Mouse (Mus musculus) neural tube, embryonic 13.5 days (tissue): ENCODE data around the gene Gtf2f1. TPM values are rescaled to one million over a fixed set of nuclear protein-coding genes. Genes with fewer than 3 reads are reported as not detected.
A peak's percentile ranks its signal among the peaks of the same experiment; 100 is the strongest.

ENCODE experiments used
- ATAC-seq: fragments of 200-750 bp; cut with Nextera tagmentation; 2 replicates; pipeline ENCODE4 v1.8.0; 2017; ENCODE audit warnings: low read depth, mild to moderate bottlenecking, moderate TSS enrichment, moderate library complexity
- H3K27ac ChIP-seq: fragments of 300-500 bp; sonication (generic); replicated peaks from 2 replicates; pipeline ENCODE4 v1.5.1; 2015; ENCODE audit warnings: moderate library complexity, mild to moderate bottlenecking, inconsistent platforms
- H3K27me3 ChIP-seq: fragments of 300-500 bp; sonication (generic); 2 replicates; pipeline ENCODE4 v1.6.1; 2015; ENCODE audit warnings: mild to moderate bottlenecking, inconsistent platforms
- H3K36me3 ChIP-seq: fragments of 300-500 bp; sonication (generic); 2 replicates; pipeline ENCODE4 v1.6.1; 2015; ENCODE audit warnings: mild to moderate bottlenecking, inconsistent platforms
- H3K4me1 ChIP-seq: fragments of 300-500 bp; sonication (generic); replicated peaks from 2 replicates; pipeline ENCODE4 v1.6.1; 2015; ENCODE audit warnings: inconsistent platforms
- H3K4me2 ChIP-seq: fragments of 300-500 bp; sonication (generic); 2 replicates; pipeline ENCODE4 v1.6.1; 2015; ENCODE audit warnings: inconsistent platforms, mild to moderate bottlenecking, moderate library complexity
- H3K4me3 ChIP-seq: fragments of 300-500 bp; sonication (generic); 2 replicates; pipeline ENCODE4 v1.5.1; 2015; ENCODE audit warnings: mild to moderate bottlenecking, inconsistent platforms
- H3K9ac ChIP-seq: fragments of 300-500 bp; sonication (generic); 2 replicates; pipeline ENCODE4 v1.6.1; 2015; ENCODE audit warnings: moderate library complexity, mild to moderate bottlenecking, inconsistent platforms
- H3K9me3 ChIP-seq: fragments of 300-500 bp; sonication (generic); 2 replicates; pipeline ENCODE4 v1.6.1; 2016; ENCODE audit warnings: inconsistent platforms
- WGBS: fragments of 180-500 bp; shearing (Covaris S2); methylation state at CpG from one replicate; pipeline ENCODE4 v1.1.7; 2015; 5-methylcytosine and 5-hydroxymethylcytosine counted together
- polyA plus RNA-seq: library from polyadenylated mRNA; unstranded; fragments of >200 nt; fragmentation: Nextera tagmentation; extraction: Ambion mirVana; gene quantifications from 2 replicates; pipeline ENCODE4 v1.2.1, GENCODE M21; 2015

Gene Gtf2f1
- polyA plus RNA-seq, 1 experiment from 2014 or later, result 72.9 TPM

GRCm38 (mm10) chr17:56999968-57000609 is 11.0 kb downstream of the Gtf2f1 start, which contains the start of gene Pspn:
Gene Pspn, minus strand, starts transcription at chr17:57000018.
- H3K9me3 ChIP-seq, result no peaks in the 10 kb centered on the region
- H3K4me1 ChIP-seq, result peaks cover 14% of the 10 kb centered on the region
- no peak within 1 kb of the TSS for H3K4me2 ChIP-seq
- no peaks in the 10 kb centered on the region for H3K27me3 ChIP-seq
- peaks cover 73% of the 10 kb centered on the region for H3K36me3 ChIP-seq
- H3K27ac ChIP-seq, result no peak within 1 kb of the TSS
- WGBS, result 92% methylated on average over 9 of the region's 9 CpGs
- no peak for ATAC-seq
- H3K4me3 ChIP-seq, result no peak within 1 kb of the TSS
- H3K9ac ChIP-seq, result no peak within 1 kb of the TSS

- H3K4me1 ChIP-seq, result peaks cover 14% of the 10 kb centered on the region
- H3K27me3 ChIP-seq, result no peaks in the 10 kb centered on the region
- H3K9ac ChIP-seq, result no peak overlapping the region
- H3K4me2 ChIP-seq, result no peak overlapping the region
- H3K4me3 ChIP-seq, result no peak overlapping the region
- peaks cover 73% of the 10 kb centered on the region for H3K36me3 ChIP-seq
- H3K9me3 ChIP-seq, result no peaks in the 10 kb centered on the region
- H3K27ac ChIP-seq, result no peak overlapping the region
- WGBS, result 92% methylated on average over 9 of the region's 9 CpGs
- ATAC-seq, result no peak
Measured at GRCm38 (mm10) chr17:56999414-56999813, 11.7 kb downstream of the Gtf2f1 start.

- Histone ChIP-seq H3K36me3 (peaks cover 73% of the 10 kb centered on the region), H3K4me3 (peak within 1 kb of the TSS; percentile 75), H3K4me1 (peaks cover 20% of the 10 kb centered on the region), H3K9ac (peak within 1 kb of the TSS; percentile 77), H3K4me2 (peak within 1 kb of the TSS; percentile 70), H3K9me3 (no peaks in the 10 kb centered on the region), H3K27ac (peak within 1 kb of the TSS; percentile 89), H3K27me3 (no peaks in the 10 kb centered on the region)
- under 1% methylated on average over 38 of the region's 38 CpGs for WGBS
- peak; percentile 98 for ATAC-seq
Measured at GRCm38 (mm10) chr17:56997029-56997667, 13.9 kb downstream of the Gtf2f1 start, which contains the start of gene Alkbh7. Gene Alkbh7, plus strand, starts transcription at chr17:56997339.

- no peaks in the 10 kb centered on the region for H3K9me3 ChIP-seq
- ATAC-seq, result no peak
- H3K36me3 ChIP-seq, result peaks cover 75% of the 10 kb centered on the region
- WGBS, result 70% methylated on average over 2 of the region's 2 CpGs
- no peak overlapping the region for H3K27ac ChIP-seq
- H3K9ac ChIP-seq, result no peak overlapping the region
- H3K4me1 ChIP-seq, result peaks cover 27% of the 10 kb centered on the region
- peak overlapping the region; percentile 70 for H3K4me2 ChIP-seq
- H3K4me3 ChIP-seq, result peak overlapping the region; percentile 75
- H3K27me3 ChIP-seq, result no peaks in the 10 kb centered on the region
Measured at GRCm38 (mm10) chr17:56996506-56996905, 14.6 kb downstream of the Gtf2f1 start.

GRCm38 (mm10) chr17:56995046-56995445 is 16.0 kb downstream of the Gtf2f1 start:
- Histone ChIP-seq H3K4me2 (no peak overlapping the region), H3K9me3 (no peaks in the 10 kb centered on the region), H3K36me3 (peaks cover 66% of the 10 kb centered on the region), H3K27ac (no peak overlapping the region), H3K4me3 (no peak overlapping the region), H3K27me3 (no peaks in the 10 kb centered on the region), H3K4me1 (peaks cover 36% of the 10 kb centered on the region), H3K9ac (no peak overlapping the region)
- WGBS, result 92% methylated on average over 8 of the region's 8 CpGs
- no peak for ATAC-seq

GRCm38 (mm10) chr17:56990966-56991365 is 20.1 kb downstream of the Gtf2f1 start:
- H3K36me3 ChIP-seq, result peaks cover 44% of the 10 kb centered on the region
- H3K4me2 ChIP-seq, result peak overlapping the region; percentile 83
- peak overlapping the region; percentile 64 for H3K4me3 ChIP-seq
- no peaks in the 10 kb centered on the region for H3K9me3 ChIP-seq
- no peaks in the 10 kb centered on the region for H3K27me3 ChIP-seq
- no peak for ATAC-seq
- WGBS, result 81% methylated on average over 2 of the region's 2 CpGs
- 0 out of 2 replicates have a peak overlapping the region, but pooled peaks have one; percentile 86 for H3K27ac ChIP-seq
- H3K9ac ChIP-seq, result peak overlapping the region; percentile 80
- H3K4me1 ChIP-seq, result peaks cover 22% of the 10 kb centered on the region

GRCm38 (mm10) chr17:56990115-56990746 is 20.9 kb downstream of the Gtf2f1 start, which contains the start of gene Clpp:
Gene Clpp, plus strand, starts transcription at chr17:56990305.
- H3K27ac ChIP-seq, result peak within 1 kb of the TSS; percentile 86
- peak; percentile 97 for ATAC-seq
- H3K4me1 ChIP-seq, result peaks cover 22% of the 10 kb centered on the region
- H3K27me3 ChIP-seq, result no peaks in the 10 kb centered on the region
- WGBS, result under 1% methylated on average over 52 of the region's 52 CpGs
- H3K36me3 ChIP-seq, result peaks cover 37% of the 10 kb centered on the region
- no peaks in the 10 kb centered on the region for H3K9me3 ChIP-seq
- H3K4me2 ChIP-seq, result peak within 1 kb of the TSS; percentile 83
- peak within 1 kb of the TSS; percentile 64 for H3K4me3 ChIP-seq
- H3K9ac ChIP-seq, result peak within 1 kb of the TSS; percentile 80

GRCm38 (mm10) chr17:56989467-56990114 is 21.5 kb downstream of the Gtf2f1 start:
- Histone ChIP-seq H3K4me3 (peak overlapping the region; percentile 64), H3K27me3 (no peaks in the 10 kb centered on the region), H3K9me3 (no peaks in the 10 kb centered on the region), H3K36me3 (peaks cover 30% of the 10 kb centered on the region), H3K27ac (peak overlapping the region; percentile 86), H3K9ac (peak overlapping the region; percentile 80), H3K4me1 (peaks cover 22% of the 10 kb centered on the region), H3K4me2 (peak overlapping the region; percentile 83)
- peak; percentile 94 for ATAC-seq
- WGBS, result 3% methylated on average over 25 of the region's 25 CpGs

- peak overlapping the region; percentile 86 for H3K27ac ChIP-seq
- peaks cover 22% of the 10 kb centered on the region for H3K4me1 ChIP-seq
- ATAC-seq, result no peak
- WGBS, result 77% methylated on average over 7 of the region's 7 CpGs
- no peaks in the 10 kb centered on the region for H3K9me3 ChIP-seq
- H3K36me3 ChIP-seq, result peaks cover 24% of the 10 kb centered on the region
- peak overlapping the region; percentile 80 for H3K9ac ChIP-seq
- H3K4me2 ChIP-seq, result peak overlapping the region; percentile 83
- H3K27me3 ChIP-seq, result no peaks in the 10 kb centered on the region
- H3K4me3 ChIP-seq, result peak overlapping the region; percentile 64
Measured at GRCm38 (mm10) chr17:56988921-56989430, 22.1 kb downstream of the Gtf2f1 start.

GRCm38 (mm10) chr17:56988441-56988840 is 22.6 kb downstream of the Gtf2f1 start:
- WGBS, result 84% methylated on average over 7 of the region's 7 CpGs

GRCm38 (mm10) chr17:56986105-56986805 is 24.8 kb downstream of the Gtf2f1 start:
- Histone ChIP-seq H3K9me3 (no peaks in the 10 kb centered on the region), H3K9ac (no peak overlapping the region), H3K4me3 (no peak overlapping the region), H3K27me3 (no peaks in the 10 kb centered on the region), H3K4me2 (no peak overlapping the region), H3K36me3 (no peaks in the 10 kb centered on the region), H3K27ac (no peak overlapping the region), H3K4me1 (peaks cover 6% of the 10 kb centered on the region)
- no peak for ATAC-seq
- WGBS, result 88% methylated on average over 3 of the region's 3 CpGs

More at GRCm38 (mm10) chr17:56988441-56988840, 22.6 kb downstream of the Gtf2f1 start:
- no peaks in the 10 kb centered on the region for H3K27me3 ChIP-seq
- no peak overlapping the region for H3K27ac ChIP-seq
- H3K4me3 ChIP-seq, result no peak overlapping the region
- no peak overlapping the region for H3K4me2 ChIP-seq
- H3K4me1 ChIP-seq, result peaks cover 22% of the 10 kb centered on the region
- no peak overlapping the region for H3K9ac ChIP-seq
- ATAC-seq, result no peak
- H3K36me3 ChIP-seq, result peaks cover 19% of the 10 kb centered on the region
- no peaks in the 10 kb centered on the region for H3K9me3 ChIP-seq
